Mouse (Mus musculus): ENCODE measurements around the gene Cecr2.
A peak's percentile ranks its signal among the peaks of the same experiment; 100 is the strongest.
"Not testable (repeated sequence)": the region's sequence is repeated elsewhere in the genome, so short reads cannot be mapped to it uniquely, and the experiment has no call there.

The Cecr2 gene

DNA sequence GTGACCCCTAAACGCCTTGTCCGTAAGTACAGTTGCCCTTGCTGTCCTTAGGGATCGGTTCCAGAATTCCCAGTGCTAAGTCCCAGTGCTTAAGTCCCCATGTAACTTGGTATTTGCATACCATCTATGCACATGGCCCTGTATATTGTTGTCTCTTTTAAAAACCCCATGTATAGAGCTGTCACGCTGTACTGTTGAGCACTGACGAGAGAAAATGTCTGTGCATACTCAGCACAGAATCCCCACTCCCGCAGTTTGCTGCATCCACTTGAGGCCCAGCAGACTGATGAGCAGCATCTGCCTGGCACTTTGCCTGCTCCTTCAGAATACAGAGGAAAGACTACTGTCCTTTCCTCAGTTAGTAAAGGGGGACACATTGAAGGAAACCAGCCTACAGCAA lies 107.6 kb downstream of the Cecr2 start:
- DNase-seq, result no peak

DNA sequence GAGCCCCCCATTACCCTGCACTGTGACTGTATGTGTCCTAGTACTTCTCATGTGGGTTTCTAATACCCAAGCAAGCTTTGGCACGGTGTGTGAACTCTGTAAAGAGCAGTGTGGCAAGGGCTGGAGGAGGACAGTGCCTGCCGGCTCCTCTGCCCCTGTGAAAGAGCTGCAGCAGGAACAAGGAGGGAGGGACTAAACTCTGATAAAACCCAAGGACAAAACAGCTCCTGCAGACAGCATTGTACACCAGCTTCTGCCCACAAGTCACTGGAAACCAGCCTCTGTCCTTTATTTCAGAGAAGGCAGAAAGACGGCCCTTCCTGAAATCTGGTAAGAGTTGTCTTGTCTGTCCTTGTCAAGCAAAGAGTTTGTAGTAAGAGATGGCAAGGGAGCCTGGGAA lies 110.1 kb downstream of the Cecr2 start:
- no peak for DNase-seq

DNA sequence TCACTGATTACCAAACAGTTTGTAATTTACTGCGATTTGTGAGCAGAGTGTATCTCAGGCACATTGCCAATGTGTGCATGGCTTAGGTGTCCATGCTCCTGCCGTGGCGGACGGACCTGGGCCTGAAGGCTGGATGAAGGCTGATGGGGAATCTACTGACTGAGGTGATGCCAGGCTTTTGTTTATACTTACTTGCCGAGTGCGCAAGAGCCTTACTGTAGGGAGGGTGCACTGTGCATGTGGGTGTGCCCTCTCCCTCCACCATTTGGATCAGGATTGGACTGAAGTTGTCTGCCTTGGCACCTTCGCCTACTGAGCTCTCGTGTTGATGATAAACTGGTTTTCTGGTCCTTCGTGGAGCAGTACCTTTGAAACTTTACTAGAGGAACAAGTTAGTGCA lies 111.4 kb downstream of the Cecr2 start:
- DNase-seq, result no peak

DNA sequence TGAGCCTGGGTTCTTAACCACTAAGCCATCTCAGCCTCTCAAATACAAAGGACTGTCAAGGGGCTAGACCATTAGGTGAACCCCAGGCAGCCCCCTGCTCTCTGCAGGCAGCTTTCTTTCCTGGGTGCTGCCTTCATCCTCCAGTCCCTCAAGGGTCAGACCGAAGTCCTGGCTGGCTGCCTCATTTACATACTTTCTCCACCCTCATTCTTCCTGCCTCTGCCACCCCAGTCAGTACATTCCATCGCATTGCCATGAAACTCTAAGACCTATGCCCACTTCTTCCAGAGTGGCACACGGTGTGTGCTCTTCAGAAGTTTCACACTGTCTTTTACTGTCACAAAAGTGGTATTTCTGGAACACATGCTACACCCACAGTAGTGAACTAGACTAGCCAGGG lies 112.1 kb downstream of the Cecr2 start:
- no peak for DNase-seq

DNA sequence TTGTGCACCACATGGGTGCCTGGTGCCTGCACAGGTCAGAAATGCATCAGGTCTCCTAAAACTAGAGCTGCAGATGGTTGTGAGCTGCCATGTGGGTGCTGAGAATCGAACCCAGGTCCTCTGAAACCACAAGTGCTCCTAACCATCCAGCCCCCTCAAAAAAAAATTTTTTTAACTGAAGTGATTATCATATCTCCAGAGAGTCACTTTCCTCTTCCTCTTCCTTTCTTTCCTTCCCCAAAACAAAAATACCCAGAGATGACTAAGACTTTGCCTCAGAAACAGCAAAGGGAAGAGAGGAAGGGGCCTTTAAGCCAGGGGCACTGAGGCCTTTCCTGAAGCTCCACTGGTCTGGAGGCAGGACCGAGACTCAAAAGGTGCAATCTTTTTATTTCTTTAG lies 116.8 kb downstream of the Cecr2 start:
- no peak for DNase-seq

DNA sequence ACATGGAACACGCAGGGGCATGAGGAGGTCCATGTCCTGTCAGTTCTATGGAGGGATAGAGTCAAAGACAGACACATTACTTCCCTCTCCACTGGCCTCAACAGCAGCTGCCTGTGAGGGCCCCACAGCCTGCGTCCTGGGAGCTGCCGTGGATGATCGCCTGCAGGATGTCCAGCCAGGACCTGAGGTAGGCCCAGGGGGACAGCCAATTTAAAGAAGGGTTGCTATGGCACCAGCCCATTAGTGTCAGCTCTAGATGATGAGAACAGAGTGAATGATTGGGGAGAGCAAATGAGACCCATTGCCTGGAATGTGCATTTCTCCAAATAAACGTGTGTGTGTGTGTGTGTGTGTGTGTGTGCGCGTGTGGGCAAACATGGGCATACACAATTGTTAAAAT lies 118.2 kb downstream of the Cecr2 start:
- no peak for DNase-seq

DNA sequence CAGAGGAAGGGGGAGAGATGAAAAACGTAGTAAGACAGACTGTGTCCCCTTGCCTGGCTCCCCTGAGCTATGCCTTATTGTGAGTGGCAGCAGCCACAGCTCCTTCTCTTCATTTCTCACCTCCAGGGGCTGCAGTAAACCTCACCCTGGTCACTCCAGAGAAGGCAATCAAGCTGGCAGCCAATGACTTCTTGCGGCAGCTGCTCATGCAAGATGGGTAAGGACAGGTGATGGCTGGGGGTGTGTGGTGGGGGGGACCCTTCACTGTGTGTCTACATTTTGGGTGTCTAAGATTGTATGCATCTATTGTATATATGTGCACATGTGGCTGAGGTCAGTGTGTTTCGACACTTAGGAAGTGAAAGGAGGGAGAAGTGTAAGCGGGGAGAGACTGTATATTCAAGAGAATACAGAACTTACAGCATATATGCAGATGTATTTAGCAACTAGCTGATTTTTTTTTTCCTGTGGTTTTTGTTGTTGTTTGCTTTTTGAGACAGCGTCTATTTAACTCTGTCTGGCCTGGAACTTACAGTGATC lies 122.0 kb downstream of the Cecr2 start:
- DNase-seq, result no peak

DNA sequence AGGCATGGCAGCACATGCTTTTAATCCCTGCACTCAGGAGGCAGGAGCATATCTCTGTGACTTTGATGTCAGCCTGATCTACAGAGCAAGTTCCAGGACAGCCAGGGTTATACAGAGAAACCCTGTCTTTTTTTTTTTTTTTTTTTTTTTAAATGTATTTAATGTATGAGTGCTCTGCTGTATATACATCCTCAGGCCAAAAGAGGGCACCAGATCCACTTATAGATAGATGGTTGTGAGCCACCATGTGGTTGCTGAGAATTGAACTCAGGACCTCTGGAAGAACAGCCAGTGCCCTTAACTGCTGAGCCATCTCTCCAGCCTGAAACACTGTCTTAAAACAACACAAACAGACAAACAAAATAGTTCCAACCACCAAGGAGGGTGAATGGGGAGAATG lies 122.7 kb downstream of the Cecr2 start:
- DNase-seq, result no peak

DNA sequence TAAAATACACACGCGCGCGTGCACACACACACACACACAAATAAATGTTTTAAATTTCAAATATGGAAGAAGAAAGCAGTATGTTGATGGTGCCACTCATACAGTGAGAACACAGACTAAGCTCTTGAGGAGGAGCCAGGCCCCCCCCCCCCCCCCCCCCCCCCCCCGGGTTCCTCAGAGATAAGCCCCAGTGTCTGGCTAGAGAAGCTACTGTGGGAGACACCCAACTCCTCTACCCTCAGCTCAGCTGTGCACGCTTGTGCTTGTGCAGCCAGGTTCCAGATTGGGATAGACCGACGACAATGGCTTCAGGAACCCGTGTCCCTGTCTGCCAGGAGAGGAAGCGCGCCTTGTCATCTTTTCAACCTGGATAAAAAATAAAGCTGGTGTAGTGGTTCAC lies 124.0 kb downstream of the Cecr2 start:
- DNase-seq, result no peak

DNA sequence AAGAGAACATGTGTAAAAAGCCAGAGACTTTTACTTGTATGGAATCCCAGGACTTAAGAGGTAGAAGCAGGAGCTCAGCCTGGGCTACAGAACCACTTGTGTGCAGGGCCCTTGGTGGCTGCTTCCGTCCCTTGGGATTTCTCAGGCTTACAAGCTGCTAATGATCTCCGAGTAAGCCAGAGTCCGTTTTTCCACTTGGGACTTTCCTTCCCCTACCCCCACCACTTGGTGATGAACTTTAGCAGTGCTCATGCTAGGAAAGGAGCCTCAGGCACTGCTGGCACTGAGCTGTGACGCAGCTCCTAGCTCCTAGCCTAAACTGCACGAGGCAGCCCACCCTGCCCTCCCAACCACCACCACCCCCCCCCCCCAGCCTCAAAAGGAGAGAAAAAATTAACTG lies 124.5 kb downstream of the Cecr2 start:
- no peak for DNase-seq

DNA sequence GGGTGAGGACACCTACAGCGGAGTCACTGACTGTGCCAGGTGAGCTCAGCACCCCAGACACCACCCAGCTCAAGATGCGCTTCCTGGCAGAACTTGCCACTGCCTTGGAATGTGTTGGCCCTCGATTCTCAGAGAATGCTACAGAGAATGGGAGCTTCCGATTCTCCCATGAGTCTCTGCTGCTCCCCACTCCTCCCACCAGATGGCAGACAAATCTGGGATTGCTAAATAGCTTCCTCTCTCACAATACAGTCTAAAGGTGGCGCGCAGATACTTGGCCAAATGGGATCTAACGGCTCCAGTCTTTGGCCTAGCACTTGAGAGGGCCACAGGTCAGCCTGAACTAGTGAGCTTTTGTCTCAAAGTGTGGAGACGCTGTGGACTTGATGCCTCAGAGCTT lies 126.8 kb downstream of the Cecr2 start:
- DNase-seq, result no peak

DNA sequence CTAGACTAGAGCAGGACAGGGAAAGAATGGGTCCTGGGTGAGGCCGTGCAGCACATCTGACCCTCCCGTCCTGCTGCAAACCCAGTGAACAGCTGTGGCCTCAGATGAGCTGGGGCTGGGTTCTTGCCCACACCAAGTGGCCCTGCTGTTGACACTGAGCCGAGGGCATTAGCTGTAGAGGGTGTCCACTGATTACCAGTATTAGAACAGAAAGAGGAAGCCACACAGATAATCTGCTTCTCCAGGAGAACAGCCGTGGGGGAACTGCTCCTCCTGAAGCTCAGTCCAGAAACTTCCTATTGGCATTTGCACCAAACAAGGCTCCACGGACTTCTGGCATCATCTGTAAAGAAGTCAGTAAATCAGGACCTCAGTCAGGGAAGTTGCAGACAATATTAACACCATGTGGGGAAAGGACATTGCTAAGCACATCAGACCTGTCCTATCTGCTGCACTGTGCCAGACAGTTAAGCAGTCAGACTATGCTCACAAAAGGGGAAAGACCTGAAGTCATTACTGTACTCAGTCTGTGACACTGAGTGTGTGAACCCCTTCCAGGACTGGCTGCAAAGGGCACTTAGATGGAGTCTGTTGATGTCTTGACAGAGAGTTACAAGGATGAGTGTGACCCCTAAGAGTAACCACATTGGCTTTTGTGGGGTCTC lies 129.4 kb downstream of the Cecr2 start:
- DNase-seq, result no peak

DNA sequence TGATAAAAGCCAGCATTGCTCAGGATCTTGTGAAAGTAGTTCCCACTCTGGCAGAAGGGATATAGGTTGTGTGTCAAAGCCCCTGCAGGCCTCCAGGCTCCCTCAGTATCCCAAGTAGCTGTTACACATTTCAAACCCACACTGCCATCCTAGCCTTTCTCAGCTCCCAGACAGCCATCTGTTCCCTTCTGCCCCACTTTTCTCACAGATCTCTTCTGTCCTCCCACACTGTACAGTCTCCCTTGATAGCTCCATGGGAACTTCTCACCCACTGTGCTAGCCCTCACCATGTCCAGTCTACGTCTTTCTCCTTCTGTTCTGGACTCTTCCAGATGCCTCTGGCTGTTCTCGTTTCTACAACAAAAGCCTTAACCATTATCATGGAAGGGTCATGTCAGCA lies 129.9 kb downstream of the Cecr2 start:
- no peak for DNase-seq

DNA sequence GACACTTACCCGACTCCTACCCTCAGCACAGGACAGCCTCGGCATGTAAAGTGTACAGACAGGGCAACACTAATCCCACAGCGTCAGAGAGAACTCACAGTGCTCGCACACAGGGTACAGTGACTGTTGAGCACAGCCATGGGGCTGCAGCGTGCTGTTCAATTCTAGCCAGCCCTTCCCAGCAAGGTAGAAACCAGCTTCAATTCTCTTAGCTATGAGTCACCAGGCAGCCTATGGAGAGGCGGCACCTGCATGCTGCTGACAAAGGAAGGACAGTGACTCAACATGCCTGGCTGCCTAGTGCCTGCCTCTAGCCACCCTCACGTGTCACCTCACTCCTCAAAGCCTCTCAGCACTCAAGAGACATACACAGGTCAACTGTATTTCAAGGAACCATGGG lies 131.8 kb downstream of the Cecr2 start:
- DNase-seq, result no peak

DNA sequence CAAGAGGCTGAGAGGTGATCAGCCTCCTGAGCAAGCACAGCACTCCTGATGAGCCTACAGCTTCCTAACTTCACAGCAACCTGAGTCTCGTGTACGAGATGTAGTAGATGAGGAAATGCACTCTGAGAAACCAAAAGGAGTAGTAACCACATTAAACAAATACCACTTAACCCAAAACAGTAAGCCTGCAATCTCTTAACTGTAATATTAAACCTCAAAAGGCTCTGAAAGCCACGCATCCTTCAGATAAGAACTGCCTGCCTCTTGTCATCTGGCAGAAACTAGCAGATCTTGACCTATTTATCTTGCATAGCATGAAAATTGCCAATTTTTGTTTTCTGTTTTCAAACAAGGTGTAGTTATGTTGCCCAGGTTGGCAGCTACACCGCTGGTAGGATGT lies 132.7 kb downstream of the Cecr2 start:
- no peak for DNase-seq

DNA sequence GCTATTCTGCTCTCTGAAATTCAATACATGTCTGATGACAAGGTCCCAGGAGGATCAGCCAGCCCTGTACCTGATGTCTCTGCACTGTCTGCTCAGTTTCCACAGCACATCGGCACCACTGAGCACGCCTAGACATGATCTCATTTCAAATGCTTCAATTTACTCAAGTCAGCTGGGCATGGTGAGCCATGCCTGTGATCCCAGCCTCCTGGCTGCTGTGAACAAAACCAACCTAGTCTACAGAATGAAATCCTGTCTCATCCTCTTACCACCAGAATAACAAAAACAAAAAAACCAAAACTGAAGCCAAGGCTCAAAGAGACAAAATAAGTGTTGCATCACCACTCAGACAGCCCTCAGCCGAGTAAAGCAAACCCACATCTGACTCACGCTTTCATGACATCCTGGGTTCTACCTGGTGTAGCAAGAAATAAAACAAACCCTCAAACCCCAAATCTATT lies 133.4 kb downstream of the Cecr2 start:
- no peak for DNase-seq

DNA sequence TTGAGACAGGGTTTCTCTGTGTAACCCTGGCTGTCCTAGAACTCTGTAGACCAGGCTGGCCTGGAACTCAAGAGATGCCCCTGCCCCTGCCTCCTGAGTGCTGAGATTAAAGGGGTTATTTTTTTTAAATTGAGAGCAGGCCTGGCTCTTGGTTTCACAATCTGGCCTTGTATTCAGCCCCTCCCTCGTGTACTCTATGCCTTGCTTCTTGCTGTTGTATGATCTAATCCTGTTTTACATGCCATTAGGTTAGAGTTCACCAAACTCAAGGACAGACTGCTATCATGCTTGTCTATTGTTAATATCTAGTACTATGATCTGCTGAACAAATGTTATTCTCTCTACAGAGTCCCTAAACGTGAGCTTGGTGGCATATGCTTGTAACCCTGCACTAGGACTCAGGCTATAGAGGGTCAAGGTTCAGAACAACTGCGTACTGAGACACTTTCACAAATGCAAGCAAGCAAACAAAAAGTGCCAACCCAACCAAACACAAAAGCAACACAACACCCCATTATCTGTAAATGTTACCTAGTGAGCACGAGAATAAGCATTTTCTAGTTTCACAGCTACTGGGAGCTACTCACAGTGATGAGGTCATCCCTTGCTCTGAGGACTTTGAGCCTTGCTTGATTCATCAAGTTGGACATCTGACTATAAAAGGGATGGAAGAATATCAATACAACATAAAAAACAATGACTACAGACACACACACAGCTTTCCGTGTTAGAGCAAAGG lies 141.0 kb downstream of the Cecr2 start:
- DNase-seq, result no peak

DNA sequence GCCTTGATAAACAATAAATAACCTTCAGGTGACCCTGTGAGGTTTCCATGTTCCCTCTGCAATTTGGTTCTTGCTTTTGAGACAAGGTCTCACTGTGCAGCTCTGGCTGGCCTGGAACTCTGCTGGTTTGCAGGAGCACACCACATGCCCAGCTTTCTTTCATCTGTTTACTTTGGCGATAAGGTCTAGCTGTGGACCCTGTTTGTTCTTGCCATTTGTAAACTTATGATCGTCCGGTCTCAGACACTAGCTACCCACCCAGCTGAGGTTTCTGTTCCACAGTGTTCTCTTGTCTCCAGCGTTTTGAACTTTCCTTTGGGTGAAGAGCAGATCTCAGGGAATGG lies 141.5 kb downstream of the Cecr2 start:
- DNase-seq, result no peak

DNA sequence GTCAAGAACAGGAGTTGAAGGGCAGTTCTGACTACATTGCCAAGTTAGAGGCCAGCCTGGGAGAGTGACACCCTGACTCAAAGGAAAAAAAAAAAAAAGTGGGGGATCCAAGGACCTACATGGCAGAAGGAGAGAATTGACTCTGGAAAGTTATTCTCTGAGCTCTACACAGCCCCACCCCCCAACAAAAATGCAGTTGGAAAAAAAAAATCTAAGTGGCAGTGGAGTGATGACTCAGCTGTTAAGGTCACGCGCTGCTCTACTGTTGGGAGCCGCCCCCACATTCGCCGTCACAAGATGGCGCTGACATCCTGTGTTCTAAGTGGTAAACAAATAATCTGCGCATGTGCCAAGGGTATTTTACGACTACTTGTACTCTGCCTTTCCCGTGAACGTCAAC lies 145.8 kb downstream of the Cecr2 start:
- DNase-seq, result not testable (repeated sequence)

DNA sequence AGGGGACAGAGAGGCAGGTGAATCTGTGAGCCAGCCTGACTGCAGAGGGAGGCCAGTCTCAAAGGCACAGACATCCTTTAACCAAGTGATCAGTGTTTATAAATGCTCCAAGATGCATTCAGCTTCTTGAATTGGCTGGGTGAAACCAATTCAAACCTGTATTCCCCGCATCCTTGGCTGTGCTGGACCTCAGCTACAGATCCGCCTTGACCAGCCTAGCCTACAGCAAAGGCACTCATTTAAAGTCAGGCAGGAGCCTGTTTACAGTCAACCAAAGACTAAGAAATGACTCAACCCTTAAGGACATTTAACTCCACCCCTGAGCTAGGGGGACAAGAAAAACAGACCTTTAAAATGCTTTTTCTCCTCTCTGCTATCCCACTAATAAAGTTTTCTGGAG lies 153.1 kb downstream of the Cecr2 start:
- DNase-seq, result no peak

DNA sequence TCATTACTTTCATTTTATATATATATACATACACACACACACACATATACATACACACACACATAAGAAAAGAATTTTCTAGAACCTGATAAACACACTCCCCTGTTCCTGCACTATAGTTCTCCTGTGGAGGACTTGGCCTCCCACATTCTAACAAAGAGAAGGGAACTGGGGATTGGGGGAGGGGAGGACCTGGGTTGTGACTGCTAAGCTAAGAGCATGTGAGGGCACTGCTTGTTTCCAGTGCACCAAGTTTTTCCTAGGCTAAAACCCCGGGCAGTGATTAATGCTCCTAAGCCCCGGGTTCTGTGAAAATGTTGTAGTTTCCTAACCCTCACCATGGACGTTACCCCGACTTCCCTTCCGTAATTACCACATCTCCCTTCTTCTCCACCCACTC lies 154.0 kb downstream of the Cecr2 start:
- DNase-seq, result peak; percentile 4
